Mouse (Mus musculus) limb, embryonic 15.5 days (tissue): ENCODE results near the gene Emp1. TPM values are rescaled to one million over a fixed set of nuclear protein-coding genes. Genes with fewer than 3 reads are reported as not detected.

Source experiments
- ATAC-seq: fragments of 200-750 bp; cut with Nextera tagmentation; 2 replicates; pipeline ENCODE4 v1.8.0; 2017; ENCODE audit warnings: low read depth, moderate TSS enrichment; ENCODE audit not compliant: insufficient number of reproducible peaks, low FRiP score, low TSS enrichment
- H3K27ac ChIP-seq: fragments of 300-500 bp; sonication (generic); 2 replicates; pipeline ENCODE4 v1.5.1; 2015; ENCODE audit warnings: moderate library complexity, mild to moderate bottlenecking, inconsistent platforms
- H3K27me3 ChIP-seq: fragments of 300-500 bp; sonication (generic); 2 replicates; pipeline ENCODE4 v1.6.1; 2015; ENCODE audit warnings: inconsistent platforms
- H3K36me3 ChIP-seq: fragments of 300-500 bp; sonication (generic); 2 replicates; pipeline ENCODE4 v1.6.1; 2015; ENCODE audit warnings: inconsistent platforms
- H3K4me1 ChIP-seq: fragments of 300-500 bp; sonication (generic); 2 replicates; pipeline ENCODE4 v1.6.1; 2015; ENCODE audit warnings: inconsistent platforms
- H3K4me2 ChIP-seq: fragments of 300-500 bp; sonication (generic); 2 replicates; pipeline ENCODE4 v1.6.1; 2015; ENCODE audit warnings: mild to moderate bottlenecking, inconsistent platforms
- H3K4me3 ChIP-seq: fragments of 300-500 bp; sonication (generic); 2 replicates; pipeline ENCODE4 v1.5.1; 2015; ENCODE audit warnings: mild to moderate bottlenecking, inconsistent platforms
- H3K9ac ChIP-seq: fragments of 300-500 bp; sonication (generic); 2 replicates; pipeline ENCODE4 v1.6.1; 2015; ENCODE audit warnings: inconsistent platforms
- H3K9me3 ChIP-seq: fragments of 300-500 bp; sonication (generic); 2 replicates; pipeline ENCODE4 v1.6.1; 2016; ENCODE audit warnings: inconsistent platforms
- WGBS: fragments of 180-500 bp; shearing (Covaris S2); methylation state at CpG from one replicate; pipeline ENCODE4 v1.1.7; 2015; 5-methylcytosine and 5-hydroxymethylcytosine counted together
- polyA plus RNA-seq: library from polyadenylated mRNA; unstranded; fragments of >200 nt; fragmentation: Nextera tagmentation; extraction: Ambion mirVana; gene quantifications from 2 replicates; pipeline ENCODE4 v1.2.1, GENCODE M21; 2015

The Emp1 gene
- polyA plus RNA-seq, 1 experiment from 2014 or later, result 369 TPM

- Histone ChIP-seq H3K27me3 (no peaks in the 10 kb centered on the region), H3K27ac (no peak overlapping the region; the same call in 1 of the 2 replicates), H3K9me3 (no peaks in the 10 kb centered on the region), H3K4me1 (peaks cover 14% of the 10 kb centered on the region), H3K4me2 (no peak overlapping the region), H3K9ac (no peak overlapping the region), H3K4me3 (no peak overlapping the region), H3K36me3 (peaks cover 4% of the 10 kb centered on the region)
- WGBS, result 60% methylated on average over 8 of the region's 8 CpGs
- no peak; the same call in 1 of the 2 replicates for ATAC-seq
These were observed 26.4 kb downstream of the Emp1 start for GRCm38 (mm10) chr6:135388711-135389110.

GRCm38 (mm10) chr6:135390398-135390797 lies 28.1 kb downstream of the Emp1 start:
- H3K9ac ChIP-seq, result no peak overlapping the region
- H3K27ac ChIP-seq, result no peak overlapping the region
- no peaks in the 10 kb centered on the region for H3K36me3 ChIP-seq
- no peaks in the 10 kb centered on the region for H3K27me3 ChIP-seq
- WGBS, result 36% methylated on average over 3 of the region's 3 CpGs
- no peak for ATAC-seq
- H3K4me1 ChIP-seq, result peaks cover 15% of the 10 kb centered on the region
- no peak overlapping the region for H3K4me3 ChIP-seq
- H3K4me2 ChIP-seq, result no peak overlapping the region
- no peaks in the 10 kb centered on the region for H3K9me3 ChIP-seq

- Histone ChIP-seq H3K27ac (no peak overlapping the region), H3K36me3 (no peaks in the 10 kb centered on the region), H3K4me3 (no peak overlapping the region), H3K4me2 (no peak overlapping the region), H3K4me1 (peaks cover 21% of the 10 kb centered on the region), H3K9me3 (no peaks in the 10 kb centered on the region), H3K9ac (no peak overlapping the region), H3K27me3 (no peaks in the 10 kb centered on the region)
- WGBS, result 73% methylated on average over 8 of the region's 8 CpGs
- no peak for ATAC-seq
These were observed 33.0 kb downstream of the Emp1 start for GRCm38 (mm10) chr6:135395375-135395774.

DNA sequence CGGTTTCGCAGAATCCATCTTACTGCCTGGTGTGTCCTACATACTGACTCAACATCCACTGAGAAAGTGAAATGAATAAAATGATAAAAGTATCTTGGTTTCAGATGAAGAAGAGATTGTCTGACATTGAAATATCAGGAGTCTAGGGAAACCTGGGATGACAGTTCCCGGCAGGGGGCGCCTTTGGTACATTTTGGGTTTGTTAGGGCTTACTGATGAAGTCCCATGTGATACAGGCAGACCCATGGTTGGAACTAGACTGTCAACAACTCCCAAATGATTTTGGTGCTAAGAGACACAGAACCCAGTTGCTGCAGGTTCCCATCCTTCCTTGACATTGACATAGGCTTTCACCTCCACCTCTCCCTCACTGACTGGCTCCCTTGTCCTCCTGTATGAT lies 34.7 kb downstream of the Emp1 start:
- Histone ChIP-seq H3K4me1 (peaks cover 21% of the 10 kb centered on the region), H3K4me3 (no peak overlapping the region), H3K9me3 (no peaks in the 10 kb centered on the region), H3K36me3 (no peaks in the 10 kb centered on the region), H3K27me3 (no peaks in the 10 kb centered on the region), H3K9ac (no peak overlapping the region), H3K27ac (no peak overlapping the region), H3K4me2 (no peak overlapping the region)
- WGBS, result 76% methylated on average over 4 of the region's 4 CpGs
- ATAC-seq, result no peak

- H3K9ac ChIP-seq, result no peak overlapping the region
- H3K27ac ChIP-seq, result no peak overlapping the region
- H3K4me1 ChIP-seq, result peaks cover 21% of the 10 kb centered on the region
- H3K4me2 ChIP-seq, result no peak overlapping the region
- whole genome bisulfite sequencing, result 84% methylated on average over 8 of the region's 8 CpGs
- no peak for ATAC-seq
- no peaks in the 10 kb centered on the region for H3K27me3 ChIP-seq
- no peaks in the 10 kb centered on the region for H3K9me3 ChIP-seq
- no peaks in the 10 kb centered on the region for H3K36me3 ChIP-seq
- no peak overlapping the region for H3K4me3 ChIP-seq
These were observed 35.4 kb downstream of the Emp1 start for GRCm38 (mm10) chr6:135397788-135398187.

DNA sequence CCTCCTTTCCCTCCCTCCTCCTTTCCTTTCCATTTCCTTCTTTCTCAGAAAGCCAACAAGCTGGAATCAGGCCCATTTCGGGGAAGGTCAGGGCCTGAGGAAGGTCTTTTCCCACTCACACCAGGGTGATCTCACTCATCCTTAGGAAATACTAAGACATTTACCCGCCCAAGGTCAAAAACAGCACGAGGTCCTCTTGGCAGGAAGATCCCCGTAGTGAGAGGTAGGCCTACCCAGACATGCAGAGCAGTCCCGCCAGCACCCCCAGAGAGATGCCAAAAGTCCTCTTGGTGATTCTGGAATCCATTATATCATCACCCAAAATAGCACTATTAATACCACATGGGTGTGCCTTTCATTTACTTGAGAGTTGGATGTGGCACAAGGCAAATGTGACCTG lies 36.5 kb downstream of the Emp1 start:
- Histone ChIP-seq H3K27me3 (no peaks in the 10 kb centered on the region), H3K4me1 (peaks cover 12% of the 10 kb centered on the region), H3K36me3 (no peaks in the 10 kb centered on the region), H3K27ac (peak overlapping the region; percentile 55), H3K9me3 (no peaks in the 10 kb centered on the region), H3K4me2 (no peak overlapping the region), H3K9ac (no peak overlapping the region), H3K4me3 (no peak overlapping the region)
- WGBS, result 46% methylated on average over 5 of the region's 5 CpGs
- no peak for ATAC-seq

DNA sequence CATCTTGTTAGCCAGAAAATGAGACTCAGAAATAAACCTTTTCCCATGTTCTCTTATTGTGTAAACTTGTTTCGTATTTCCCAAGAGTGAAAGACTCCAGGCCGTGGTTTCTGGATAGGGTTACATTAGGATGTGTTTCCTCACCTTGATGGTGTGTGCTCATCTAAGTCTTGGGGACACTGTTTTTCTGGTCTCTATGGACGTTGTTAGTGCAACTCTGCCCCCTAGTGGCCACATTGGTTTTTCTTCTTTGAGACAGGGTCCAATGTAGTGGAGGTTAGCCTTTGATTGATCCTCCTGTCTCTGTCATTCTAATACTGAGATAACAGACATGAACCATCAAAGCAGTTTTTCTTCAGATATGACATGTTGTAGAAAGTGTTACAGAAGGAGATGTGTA lies 38.0 kb downstream of the Emp1 start:
- Histone ChIP-seq H3K4me3 (no peak overlapping the region), H3K9ac (no peak overlapping the region), H3K4me1 (peaks cover 11% of the 10 kb centered on the region), H3K4me2 (no peak overlapping the region), H3K27me3 (no peaks in the 10 kb centered on the region), H3K27ac (no peak overlapping the region), H3K36me3 (no peaks in the 10 kb centered on the region), H3K9me3 (no peaks in the 10 kb centered on the region)
- ATAC-seq, result no peak
- WGBS, result 34% methylated on average over 3 of the region's 3 CpGs

- no peaks in the 10 kb centered on the region for H3K27me3 ChIP-seq
- no peak overlapping the region for H3K4me2 ChIP-seq
- no peak overlapping the region for H3K27ac ChIP-seq
- no peak overlapping the region for H3K9ac ChIP-seq
- H3K4me3 ChIP-seq, result no peak overlapping the region
- no peak for ATAC-seq
- WGBS, result 77% methylated on average over 11 of the region's 11 CpGs
- H3K4me1 ChIP-seq, result no peaks in the 10 kb centered on the region
- no peaks in the 10 kb centered on the region for H3K9me3 ChIP-seq
- H3K36me3 ChIP-seq, result no peaks in the 10 kb centered on the region
These were observed 42.7 kb downstream of the Emp1 start for GRCm38 (mm10) chr6:135405093-135405492.

DNA sequence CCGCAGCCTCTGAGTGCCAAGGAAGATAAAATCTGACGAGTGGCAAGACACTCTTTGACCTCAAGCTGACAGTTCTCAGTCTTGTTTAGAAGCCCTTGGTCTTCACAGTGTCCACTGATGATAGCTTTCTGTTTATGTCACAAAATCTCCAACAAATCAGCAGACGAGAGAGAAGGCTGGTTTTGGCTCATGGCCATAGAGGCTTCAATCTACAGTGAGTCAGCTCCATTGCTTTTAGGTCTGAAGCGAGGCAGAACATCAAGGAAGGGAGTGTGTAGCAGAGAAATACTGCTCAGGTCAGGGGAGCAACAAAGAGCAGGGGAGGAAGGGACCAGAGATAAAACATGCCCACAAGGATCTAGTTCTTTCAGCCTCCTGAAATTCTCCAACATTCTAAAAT lies 45.0 kb downstream of the Emp1 start:
- Histone ChIP-seq H3K4me1 (no peaks in the 10 kb centered on the region), H3K27ac (no peak overlapping the region), H3K27me3 (no peaks in the 10 kb centered on the region), H3K36me3 (no peaks in the 10 kb centered on the region), H3K4me2 (no peak overlapping the region), H3K9ac (no peak overlapping the region), H3K9me3 (no peaks in the 10 kb centered on the region), H3K4me3 (no peak overlapping the region)
- WGBS, result 55% methylated on average over 4 of the region's 4 CpGs
- ATAC-seq, result no peak

DNA sequence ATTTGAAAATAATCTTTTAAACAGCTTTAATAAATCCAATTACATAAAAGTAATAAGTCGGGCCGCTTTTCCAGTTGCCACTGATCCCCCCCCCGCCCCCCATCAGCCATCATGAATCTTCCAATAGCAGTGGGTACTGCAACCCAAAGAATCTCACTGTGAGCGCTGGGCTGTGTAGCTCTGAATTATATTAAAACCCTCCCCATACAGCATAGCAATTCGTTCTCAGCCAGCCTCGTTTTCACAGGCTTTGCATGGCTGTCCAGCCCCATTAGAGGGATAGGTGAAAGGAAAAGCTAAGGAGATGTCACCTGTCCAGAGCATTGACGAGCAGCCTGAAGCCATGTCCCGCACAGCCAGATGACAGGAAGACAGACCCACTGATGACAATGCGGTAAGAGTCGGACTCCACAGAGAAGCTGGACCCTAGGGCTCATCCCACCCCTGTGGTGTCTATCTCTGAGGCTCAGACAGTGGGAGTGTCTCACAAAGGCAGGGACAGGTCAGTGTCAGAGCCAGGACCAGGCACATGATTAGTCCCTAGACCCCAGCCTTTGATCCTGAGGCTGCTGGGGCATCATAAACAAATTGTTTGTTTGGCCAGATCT lies 49.5 kb downstream of the Emp1 start:
- Histone ChIP-seq H3K36me3 (no peaks in the 10 kb centered on the region), H3K4me2 (no peak overlapping the region), H3K27me3 (no peaks in the 10 kb centered on the region), H3K27ac (no peak overlapping the region), H3K4me3 (no peak overlapping the region), H3K4me1 (no peaks in the 10 kb centered on the region), H3K9ac (no peak overlapping the region), H3K9me3 (no peaks in the 10 kb centered on the region)
- 86% methylated on average over 10 of the region's 10 CpGs for WGBS
- ATAC-seq, result no peak

DNA sequence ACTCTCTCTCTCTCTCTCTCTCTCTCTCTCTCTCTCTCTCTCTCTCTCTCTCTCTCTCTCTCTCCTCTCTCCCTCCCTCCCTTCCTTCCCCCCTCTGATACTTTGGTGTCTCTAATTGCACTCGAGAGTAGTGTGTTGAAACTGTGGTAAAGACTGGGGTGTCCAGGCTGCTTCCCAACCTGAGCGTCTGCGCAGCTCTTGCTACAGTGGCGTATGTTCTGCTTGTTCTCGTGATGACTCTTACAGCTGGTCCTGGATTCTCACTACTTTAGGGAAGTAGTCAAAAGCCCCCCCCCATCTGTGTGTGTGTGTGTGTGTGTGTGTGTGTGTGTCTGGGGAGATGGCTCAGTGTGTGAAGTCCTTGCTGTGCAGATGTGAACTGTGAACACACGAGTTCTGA lies 50.3 kb downstream of the Emp1 start:
- Histone ChIP-seq H3K9ac (no peak overlapping the region), H3K27ac (no peak overlapping the region), H3K4me2 (no peak overlapping the region), H3K4me3 (no peak overlapping the region), H3K9me3 (no peaks in the 10 kb centered on the region), H3K4me1 (no peaks in the 10 kb centered on the region), H3K27me3 (no peaks in the 10 kb centered on the region), H3K36me3 (no peaks in the 10 kb centered on the region)
- WGBS, result 58% methylated on average over 6 of the region's 6 CpGs
- ATAC-seq, result no peak

GRCm38 (mm10) chr6:135417459-135417858 lies 55.1 kb downstream of the Emp1 start:
- Histone ChIP-seq H3K4me2 (no peak overlapping the region), H3K4me3 (no peak overlapping the region), H3K27me3 (no peaks in the 10 kb centered on the region), H3K27ac (no peak overlapping the region), H3K9me3 (no peaks in the 10 kb centered on the region), H3K36me3 (no peaks in the 10 kb centered on the region), H3K9ac (no peak overlapping the region), H3K4me1 (no peaks in the 10 kb centered on the region)
- ATAC-seq, result no peak
- WGBS, result 29% methylated on average over 5 of the region's 5 CpGs

DNA sequence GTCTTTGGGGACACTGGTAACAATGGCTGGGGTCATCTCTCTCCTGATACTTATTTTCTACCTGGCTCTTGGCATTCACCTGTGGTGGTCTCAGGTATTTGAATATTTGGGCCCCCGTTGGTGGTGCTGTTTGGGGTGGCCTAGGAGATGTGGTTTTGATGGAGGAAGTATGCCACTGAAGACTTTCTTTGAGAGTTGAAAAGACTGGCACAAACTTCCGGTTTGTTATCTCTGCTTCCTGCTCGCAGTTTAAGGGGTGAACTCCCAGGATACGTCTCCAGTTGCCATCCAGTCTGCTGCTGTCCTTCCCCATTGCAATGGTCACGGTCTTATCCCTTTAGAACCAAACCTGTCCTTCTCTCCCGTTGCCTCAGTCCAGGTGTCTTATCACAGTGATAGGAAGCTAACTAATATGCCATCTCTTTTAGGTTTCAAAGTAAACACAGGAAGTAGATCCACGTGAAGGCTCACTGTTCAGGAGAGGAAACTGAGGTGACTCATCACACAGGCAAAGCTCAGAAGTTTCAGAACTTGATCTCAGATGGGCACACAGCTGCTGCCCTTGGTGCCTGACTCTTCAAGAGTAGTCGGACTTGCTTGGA lies 56.0 kb downstream of the Emp1 start:
- H3K9ac ChIP-seq, result no peak overlapping the region
- H3K36me3 ChIP-seq, result no peaks in the 10 kb centered on the region
- no peak for ATAC-seq
- H3K4me2 ChIP-seq, result no peak overlapping the region
- no peaks in the 10 kb centered on the region for H3K27me3 ChIP-seq
- H3K4me1 ChIP-seq, result no peaks in the 10 kb centered on the region
- H3K27ac ChIP-seq, result no peak overlapping the region
- no peak overlapping the region for H3K4me3 ChIP-seq
- 81% methylated on average over 8 of the region's 8 CpGs for WGBS
- no peaks in the 10 kb centered on the region for H3K9me3 ChIP-seq
